Mouse (Mus musculus): ENCODE data around the gene Rbm43.

The Rbm43 gene

GRCm38 (mm10) chr2:51934574-51935334 is at the start of gene Rbm43:
Gene Rbm43, minus strand, starts transcription at chr2:51935163.
- peak; percentile 75 for DNase-seq

- DNase-seq = no peak
Observed at GRCm38 (mm10) chr2:51982288-51982687, 47.3 kb upstream of the Rbm43 start.

- peak; percentile 48 for DNase-seq
Observed at GRCm38 (mm10) chr2:51981630-51982029, 46.7 kb upstream of the Rbm43 start.

GRCm38 (mm10) chr2:51973410-51973968 is 38.5 kb upstream of the Rbm43 start, which contains the start of gene Nmi:
Gene Nmi, minus strand, starts transcription at chr2:51973494.
- peak; percentile 34 for DNase-seq

GRCm38 (mm10) chr2:51972641-51973409 is 37.9 kb upstream of the Rbm43 start:
- peak; percentile 67 for DNase-seq

- DNase-seq = peak; percentile 37
Observed at GRCm38 (mm10) chr2:51972142-51972541, 37.2 kb upstream of the Rbm43 start.

- peak; percentile 59 for DNase-seq
Observed at GRCm38 (mm10) chr2:51970897-51971296, 35.9 kb upstream of the Rbm43 start.

GRCm38 (mm10) chr2:51967288-51967687 is 32.3 kb upstream of the Rbm43 start:
- DNase-seq = no peak

GRCm38 (mm10) chr2:51953648-51954204 is 18.8 kb upstream of the Rbm43 start:
- no peak for DNase-seq

GRCm38 (mm10) chr2:51950876-51951275 is 15.9 kb upstream of the Rbm43 start:
- no peak for DNase-seq

- no peak for DNase-seq
Observed at GRCm38 (mm10) chr2:51948105-51948830, 13.3 kb upstream of the Rbm43 start.

GRCm38 (mm10) chr2:51945812-51946211 is 10.8 kb upstream of the Rbm43 start:
- no peak for DNase-seq

GRCm38 (mm10) chr2:51941832-51942231 is 6.9 kb upstream of the Rbm43 start:
- no peak for DNase-seq

GRCm38 (mm10) chr2:51938750-51939149 is 3.8 kb upstream of the Rbm43 start:
- DNase-seq = no peak

GRCm38 (mm10) chr2:51937004-51937403 is 2.0 kb upstream of the Rbm43 start:
- DNase-seq = no peak

GRCm38 (mm10) chr2:51936585-51936984 is 1.6 kb upstream of the Rbm43 start:
- DNase-seq = no peak

GRCm38 (mm10) chr2:51935921-51936320 is 958 bp upstream of the Rbm43 start:
- DNase-seq = peak; percentile 16

- no peak for DNase-seq
Observed at GRCm38 (mm10) chr2:51933341-51934134, 1.4 kb downstream of the Rbm43 start.

- no peak for DNase-seq
Observed at GRCm38 (mm10) chr2:51931241-51931640, 3.7 kb downstream of the Rbm43 start.

- peak; percentile 79 for DNase-seq
Observed at GRCm38 (mm10) chr2:51914944-51915680, 19.9 kb downstream of the Rbm43 start.

- no peak for DNase-seq
Observed at GRCm38 (mm10) chr2:51914532-51914931, 20.4 kb downstream of the Rbm43 start.
